Mouse (Mus musculus) cortical plate, adult 2 months (tissue): Measurements from ENCODE around the gene AC134908.4.

Experiments used
- CTCF ChIP-seq: fragments of 200-500 bp; IDR thresholded peaks from 2 replicates; pipeline ENCODE4 v1.5.1; 2011; ENCODE audit warnings: mild to moderate bottlenecking, control low read depth, low read length; ENCODE audit not compliant: insufficient read depth; ENCODE audit errors: extremely low read depth
- POLR2A ChIP-seq: fragments of 200-500 bp; IDR thresholded peaks from 2 replicates; pipeline ENCODE4 v1.6.1; 2011; ENCODE audit warnings: mild to moderate bottlenecking, low read length, control low read depth; ENCODE audit not compliant: insufficient read depth; ENCODE audit errors: extremely low read depth

DNA sequence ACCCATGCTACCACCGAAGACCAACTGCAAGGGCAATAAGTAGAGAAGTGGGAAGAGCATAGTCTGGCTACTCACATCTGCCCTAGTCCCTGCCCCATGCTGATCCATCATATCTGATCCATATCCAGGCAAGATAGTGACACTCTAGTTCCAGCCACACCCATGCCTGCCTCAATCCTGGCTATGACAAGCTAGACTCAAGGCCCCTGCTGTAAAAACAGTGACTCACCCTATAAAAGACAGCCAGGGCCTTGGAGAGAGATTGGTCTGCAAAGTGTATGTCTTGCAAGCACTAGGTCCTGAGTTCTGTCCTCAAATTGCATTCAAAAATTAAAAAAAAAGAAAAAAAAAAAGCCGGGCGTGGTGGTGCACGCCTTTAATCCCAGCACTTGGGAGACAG is 11.0 kb upstream of the AC134908.4 start:
- TF ChIP-seq POLR2A (no peak), CTCF (no peak)
